Mouse (Mus musculus): ENCODE results near the gene Gm4707. TPM values are rescaled to one million over a fixed set of nuclear protein-coding genes. Genes with fewer than 3 reads are reported as not detected.

The Gm4707 gene
- 1.5 and 1.6 TPM in 2 replicates for polyA plus RNA-seq (2014; fragmentation: Nextera tagmentation; extraction: Ambion mirVana)

GRCm38 (mm10) chr17:71459818-71460217, at the start of gene Gm4707:
Gm4707 (minus strand) TSS chr17:71459918.
- Histone ChIP-seq H3K9me3 (replicated peaks; ENCODE audit: control insufficient read depth, low read length) (no peaks in the 10 kb centered on the region), H3K27ac (replicated peaks; ENCODE audit: low read depth, low read length) (no peak within 1 kb of the TSS), H3K4me2 (ENCODE audit: low read depth, low read length) (no peak within 1 kb of the TSS), H3K36me3 (replicated peaks; ENCODE audit: control insufficient read depth, insufficient read depth, low read depth, low read length) (no peaks in the 10 kb centered on the region; the same call in none of the 2 replicates), H3K27me3 (ENCODE audit: control insufficient read depth, insufficient read depth, low read length) (no peaks in the 10 kb centered on the region), H3K9ac (replicated peaks; ENCODE audit: low read length) (no peak within 1 kb of the TSS), H3K4me3 (ENCODE audit: low read depth, low read length) (no peak within 1 kb of the TSS), H3K4me1 (ENCODE audit: control insufficient read depth, insufficient read depth, low read length) (no peaks in the 10 kb centered on the region)
- ATAC-seq (replicated peaks; ENCODE audit: insufficient number of reproducible peaks, low FRiP score, low TSS enrichment, low read depth) (no peak), DNase-seq (ENCODE audit: low spot score) (no peak)
- WGBS = 97% methylated on average over 2 of the region's 2 CpGs

GRCm38 (mm10) chr17:71506832-71507231, 47.1 kb upstream of the Gm4707 start:
- Histone ChIP-seq H3K27me3 (ENCODE audit: control insufficient read depth, insufficient read depth, low read length) (no peaks in the 10 kb centered on the region), H3K4me3 (ENCODE audit: low read depth, low read length) (no peak overlapping the region), H3K9me3 (replicated peaks; ENCODE audit: control insufficient read depth, low read length) (no peaks in the 10 kb centered on the region), H3K4me2 (ENCODE audit: low read depth, low read length) (no peak overlapping the region), H3K4me1 (ENCODE audit: control insufficient read depth, insufficient read depth, low read length) (no peaks in the 10 kb centered on the region), H3K9ac (replicated peaks; ENCODE audit: low read length) (no peak overlapping the region), H3K36me3 (replicated peaks; ENCODE audit: control insufficient read depth, insufficient read depth, low read depth, low read length) (peaks cover 4% of the 10 kb centered on the region), H3K27ac (replicated peaks; ENCODE audit: low read depth, low read length) (no peak overlapping the region)
- ATAC-seq (replicated peaks; ENCODE audit: insufficient number of reproducible peaks, low FRiP score, low TSS enrichment, low read depth) = no peak
- no peak for DNase-seq (ENCODE audit: low spot score)
- whole genome bisulfite sequencing = 88% methylated on average over 8 of the region's 8 CpGs

- no peak overlapping the region for H3K4me3 ChIP-seq (ENCODE audit: low read depth, low read length)
- WGBS = 89% methylated on average over 4 of the region's 4 CpGs
- H3K27ac ChIP-seq (replicated peaks; ENCODE audit: low read depth, low read length) = no peak overlapping the region
- no peak overlapping the region for H3K9ac ChIP-seq (replicated peaks; ENCODE audit: low read length)
- peaks cover 3% of the 10 kb centered on the region; the same call in 1 of the 2 replicates for H3K36me3 ChIP-seq (replicated peaks; ENCODE audit: control insufficient read depth, insufficient read depth, low read depth, low read length)
- no peaks in the 10 kb centered on the region for H3K9me3 ChIP-seq (replicated peaks; ENCODE audit: control insufficient read depth, low read length)
- ATAC-seq (replicated peaks; ENCODE audit: insufficient number of reproducible peaks, low FRiP score, low TSS enrichment, low read depth) = no peak
- H3K4me1 ChIP-seq (ENCODE audit: control insufficient read depth, insufficient read depth, low read length) = no peaks in the 10 kb centered on the region
- DNase-seq (ENCODE audit: low spot score) = no peak
- H3K27me3 ChIP-seq (ENCODE audit: control insufficient read depth, insufficient read depth, low read length) = no peaks in the 10 kb centered on the region
- no peak overlapping the region for H3K4me2 ChIP-seq (ENCODE audit: low read depth, low read length)
These were observed 36.1 kb upstream of the Gm4707 start for GRCm38 (mm10) chr17:71495784-71496183.

GRCm38 (mm10) chr17:71491332-71491686, 31.6 kb upstream of the Gm4707 start:
- Histone ChIP-seq H3K9me3 (replicated peaks; ENCODE audit: control insufficient read depth, low read length) (no peaks in the 10 kb centered on the region), H3K4me2 (ENCODE audit: low read depth, low read length) (no peak overlapping the region), H3K36me3 (replicated peaks; ENCODE audit: control insufficient read depth, insufficient read depth, low read depth, low read length) (no peaks in the 10 kb centered on the region), H3K27ac (replicated peaks; ENCODE audit: low read depth, low read length) (no peak overlapping the region), H3K4me3 (ENCODE audit: low read depth, low read length) (no peak overlapping the region), H3K27me3 (ENCODE audit: control insufficient read depth, insufficient read depth, low read length) (no peaks in the 10 kb centered on the region), H3K9ac (replicated peaks; ENCODE audit: low read length) (no peak overlapping the region), H3K4me1 (ENCODE audit: control insufficient read depth, insufficient read depth, low read length) (no peaks in the 10 kb centered on the region)
- 52% methylated on average over 4 of the region's 4 CpGs for WGBS
- DNase-seq (ENCODE audit: low spot score) = no peak
- ATAC-seq (replicated peaks; ENCODE audit: insufficient number of reproducible peaks, low FRiP score, low TSS enrichment, low read depth) = no peak

- H3K36me3 ChIP-seq (replicated peaks; ENCODE audit: control insufficient read depth, insufficient read depth, low read depth, low read length) = no peaks in the 10 kb centered on the region
- WGBS = 78% methylated on average over 9 of the region's 9 CpGs
- no peak overlapping the region for H3K4me3 ChIP-seq (ENCODE audit: low read depth, low read length)
- no peak overlapping the region for H3K27ac ChIP-seq (replicated peaks; ENCODE audit: low read depth, low read length)
- ATAC-seq (replicated peaks; ENCODE audit: insufficient number of reproducible peaks, low FRiP score, low TSS enrichment, low read depth) (no peak), DNase-seq (ENCODE audit: low spot score) (no peak)
- H3K4me1 ChIP-seq (ENCODE audit: control insufficient read depth, insufficient read depth, low read length) = no peaks in the 10 kb centered on the region
- no peak overlapping the region for H3K4me2 ChIP-seq (ENCODE audit: low read depth, low read length)
- H3K9me3 ChIP-seq (replicated peaks; ENCODE audit: control insufficient read depth, low read length) = no peaks in the 10 kb centered on the region
- no peak overlapping the region for H3K9ac ChIP-seq (replicated peaks; ENCODE audit: low read length)
- H3K27me3 ChIP-seq (ENCODE audit: control insufficient read depth, insufficient read depth, low read length) = no peaks in the 10 kb centered on the region
These were observed 31.1 kb upstream of the Gm4707 start for GRCm38 (mm10) chr17:71490666-71491331.

- Histone ChIP-seq H3K27ac (replicated peaks; ENCODE audit: low read depth, low read length) (no peak overlapping the region), H3K4me1 (ENCODE audit: control insufficient read depth, insufficient read depth, low read length) (no peaks in the 10 kb centered on the region; the same call in 1 of the 2 replicates)
- no peak for ATAC-seq (replicated peaks; ENCODE audit: insufficient number of reproducible peaks, low FRiP score, low TSS enrichment, low read depth)
These were observed 30.2 kb upstream of the Gm4707 start for GRCm38 (mm10) chr17:71489703-71490461.

GRCm38 (mm10) chr17:71486231-71486851, 26.6 kb upstream of the Gm4707 start:
- H3K36me3 ChIP-seq (replicated peaks; ENCODE audit: control insufficient read depth, insufficient read depth, low read depth, low read length) = no peaks in the 10 kb centered on the region
- H3K4me3 ChIP-seq (ENCODE audit: low read depth, low read length) = no peak overlapping the region
- no peak overlapping the region for H3K4me2 ChIP-seq (ENCODE audit: low read depth, low read length)
- H3K27ac ChIP-seq (replicated peaks; ENCODE audit: low read depth, low read length) = no peak overlapping the region
- H3K27me3 ChIP-seq (ENCODE audit: control insufficient read depth, insufficient read depth, low read length) = no peaks in the 10 kb centered on the region
- no peak overlapping the region for H3K9ac ChIP-seq (replicated peaks; ENCODE audit: low read length)
- no peak for ATAC-seq (replicated peaks; ENCODE audit: insufficient number of reproducible peaks, low FRiP score, low TSS enrichment, low read depth)
- H3K9me3 ChIP-seq (replicated peaks; ENCODE audit: control insufficient read depth, low read length) = no peaks in the 10 kb centered on the region
- 39% methylated on average over 8 of the region's 8 CpGs for WGBS
- no peaks in the 10 kb centered on the region; the same call in 1 of the 2 replicates for H3K4me1 ChIP-seq (ENCODE audit: control insufficient read depth, insufficient read depth, low read length)
- no peak for DNase-seq (ENCODE audit: low spot score)

More at GRCm38 (mm10) chr17:71489703-71490461, 30.2 kb upstream of the Gm4707 start:
- Histone ChIP-seq H3K4me2 (ENCODE audit: low read depth, low read length) (no peak overlapping the region), H3K9ac (replicated peaks; ENCODE audit: low read length) (no peak overlapping the region), H3K27me3 (ENCODE audit: control insufficient read depth, insufficient read depth, low read length) (no peaks in the 10 kb centered on the region), H3K4me3 (ENCODE audit: low read depth, low read length) (no peak overlapping the region), H3K9me3 (replicated peaks; ENCODE audit: control insufficient read depth, low read length) (no peaks in the 10 kb centered on the region), H3K36me3 (replicated peaks; ENCODE audit: control insufficient read depth, insufficient read depth, low read depth, low read length) (no peaks in the 10 kb centered on the region)
- DNase-seq (ENCODE audit: low spot score) = no peak
- WGBS = 82% methylated on average over 9 of the region's 9 CpGs

GRCm38 (mm10) chr17:71485791-71486230, 26.1 kb upstream of the Gm4707 start:
- H3K36me3 ChIP-seq (replicated peaks; ENCODE audit: control insufficient read depth, insufficient read depth, low read depth, low read length) = no peaks in the 10 kb centered on the region
- ATAC-seq (replicated peaks; ENCODE audit: insufficient number of reproducible peaks, low FRiP score, low TSS enrichment, low read depth) = no peak
- no peak overlapping the region for H3K9ac ChIP-seq (replicated peaks; ENCODE audit: low read length)
- 61% methylated on average over 12 of the region's 12 CpGs for WGBS
- no peaks in the 10 kb centered on the region for H3K9me3 ChIP-seq (replicated peaks; ENCODE audit: control insufficient read depth, low read length)
- H3K4me2 ChIP-seq (ENCODE audit: low read depth, low read length) = no peak overlapping the region
- H3K4me3 ChIP-seq (ENCODE audit: low read depth, low read length) = no peak overlapping the region
- no peaks in the 10 kb centered on the region; the same call in 1 of the 2 replicates for H3K4me1 ChIP-seq (ENCODE audit: control insufficient read depth, insufficient read depth, low read length)
- no peaks in the 10 kb centered on the region for H3K27me3 ChIP-seq (ENCODE audit: control insufficient read depth, insufficient read depth, low read length)
- H3K27ac ChIP-seq (replicated peaks; ENCODE audit: low read depth, low read length) = no peak overlapping the region
- DNase-seq (ENCODE audit: low spot score) = no peak

Measured in embryonic facial prominence, embryonic 11.5 days (tissue).